Mouse (Mus musculus): ENCODE measurements around the gene Mark4. TPM values are rescaled to one million over a fixed set of nuclear protein-coding genes. Genes with fewer than 3 reads are reported as not detected.

Mark4 gene
- total and polyA plus RNA-seq, 2 experiments from 2014 or later, result 21.0 to 47.1 TPM

DNA sequence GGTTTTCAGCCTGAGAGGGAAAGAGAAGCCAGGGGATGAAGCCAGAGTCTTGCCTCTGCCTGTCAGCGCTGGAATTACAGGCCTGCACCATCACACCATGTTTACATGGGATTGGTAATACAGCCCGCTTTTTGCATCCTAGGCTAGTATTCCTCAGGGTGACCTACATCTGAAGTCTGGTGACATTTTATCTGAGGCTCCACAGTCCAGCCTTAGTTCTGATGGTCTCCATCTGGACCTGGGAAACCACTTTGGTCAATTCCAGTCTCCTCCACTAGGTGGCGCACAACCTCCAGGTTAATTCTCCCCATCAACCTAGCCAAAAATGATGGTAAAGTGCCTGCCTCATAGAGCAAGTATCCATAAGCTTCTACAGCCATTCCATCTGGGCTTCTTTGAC is 15.3 kb downstream of the Mark4 start:
- WGBS, result 45% methylated on average over 3 of the region's 3 CpGs
- H3K36me3 ChIP-seq (ENCODE audit: insufficient read depth), result peaks cover 71% of the 10 kb centered on the region

GRCm38 (mm10) chr7:19441448-19442091 is 17.1 kb downstream of the Mark4 start:
- H3K4me3 ChIP-seq (ENCODE audit: low read depth, low read length), result no peak overlapping the region
- no peak for DNase-seq
- H3K9ac ChIP-seq, result no peak overlapping the region
- no peak for ATAC-seq
- H3K27me3 ChIP-seq (ENCODE audit: insufficient read depth, low read length), result no peaks in the 10 kb centered on the region
- H3K9me3 ChIP-seq (ENCODE audit: low read length), result no peaks in the 10 kb centered on the region
- 83% methylated on average over 9 of the region's 9 CpGs for WGBS
- no peak overlapping the region for H3K27ac ChIP-seq (ENCODE audit: low read depth, low read length)
- no peaks in the 10 kb centered on the region for H3K4me1 ChIP-seq (ENCODE audit: insufficient read depth)
- no peak overlapping the region for H3K4me2 ChIP-seq (ENCODE audit: low read depth)
- peaks cover 71% of the 10 kb centered on the region for H3K36me3 ChIP-seq (ENCODE audit: insufficient read depth)
- TF ChIP-seq CTCF (IDR thresholded peaks at IDR 0.05; ENCODE audit: low read depth), result no peak

More for the DNA sequence above, 15.3 kb downstream of the Mark4 start:
- no peaks in the 10 kb centered on the region for H3K9me3 ChIP-seq (ENCODE audit: low read length)
- no peak overlapping the region for H3K4me2 ChIP-seq (ENCODE audit: low read depth)
- H3K9ac ChIP-seq, result no peak overlapping the region
- no peak overlapping the region for H3K27ac ChIP-seq (ENCODE audit: low read depth, low read length)
- ATAC-seq, result peak; percentile 56
- peak; percentile 92 for TF ChIP-seq CTCF (IDR thresholded peaks at IDR 0.05; ENCODE audit: low read depth)
- H3K27me3 ChIP-seq (ENCODE audit: insufficient read depth, low read length), result no peaks in the 10 kb centered on the region
- DNase-seq, result peak; percentile 88
- no peak overlapping the region for H3K4me3 ChIP-seq (ENCODE audit: low read depth, low read length)
- no peaks in the 10 kb centered on the region for H3K4me1 ChIP-seq (ENCODE audit: insufficient read depth)

DNA sequence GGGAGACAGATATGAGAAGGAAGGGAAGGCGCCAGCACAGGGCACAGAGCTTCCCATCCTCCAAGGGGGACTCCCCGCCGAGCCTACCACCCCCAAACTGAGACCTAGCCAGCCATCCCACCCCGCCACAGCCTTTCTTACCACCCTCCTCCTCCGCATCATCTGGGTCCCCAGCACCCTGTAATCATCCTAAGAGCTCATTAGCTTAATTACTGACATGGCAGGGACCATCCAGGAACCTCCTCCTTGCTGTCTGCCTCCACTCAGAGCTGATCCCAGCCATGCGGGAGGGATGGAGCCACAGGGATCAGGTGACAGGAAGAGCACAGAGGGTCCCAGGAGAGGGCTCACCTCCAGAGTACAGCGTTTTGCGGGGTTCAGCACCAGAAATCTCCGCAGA is 21.6 kb downstream of the Mark4 start:
- H3K9me3 ChIP-seq (ENCODE audit: low read length), result no peaks in the 10 kb centered on the region
- ATAC-seq (0 out of 2 replicates have a peak, but pooled peaks have one; percentile 18), DNase-seq (no peak)
- H3K4me2 ChIP-seq (ENCODE audit: low read depth), result no peak overlapping the region
- no peaks in the 10 kb centered on the region for H3K4me1 ChIP-seq (ENCODE audit: insufficient read depth)
- H3K27ac ChIP-seq (ENCODE audit: low read depth, low read length), result no peak overlapping the region
- no peak overlapping the region for H3K9ac ChIP-seq
- WGBS, result 78% methylated on average over 9 of the region's 9 CpGs
- H3K27me3 ChIP-seq (ENCODE audit: insufficient read depth, low read length), result no peaks in the 10 kb centered on the region
- TF ChIP-seq CTCF (IDR thresholded peaks at IDR 0.05; ENCODE audit: low read depth), result no peak
- no peak overlapping the region for H3K4me3 ChIP-seq (ENCODE audit: low read depth, low read length)
- peaks cover 86% of the 10 kb centered on the region for H3K36me3 ChIP-seq (ENCODE audit: insufficient read depth)

DNA sequence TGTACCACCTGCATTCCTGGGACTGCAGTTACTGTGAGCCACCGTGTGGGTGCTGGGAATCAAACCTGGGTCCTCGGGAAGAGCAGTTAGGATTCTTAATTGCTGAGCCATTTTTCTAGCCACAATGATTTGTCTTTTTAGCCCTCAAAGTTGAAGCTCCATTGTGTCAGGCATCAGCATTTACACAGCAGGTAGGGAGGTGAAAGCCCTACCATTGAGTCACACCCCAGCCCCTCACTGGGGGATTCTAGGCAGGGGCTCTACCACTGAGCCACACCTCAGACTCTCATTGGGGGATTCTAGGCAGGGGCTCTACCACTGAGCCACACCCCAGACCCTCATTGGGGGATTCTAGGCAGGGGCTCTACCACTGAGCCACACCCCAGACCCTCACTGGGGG is 22.3 kb downstream of the Mark4 start:
- Histone ChIP-seq H3K4me3 (ENCODE audit: low read depth, low read length) (no peak overlapping the region), H3K9ac (no peak overlapping the region), H3K9me3 (ENCODE audit: low read length) (no peaks in the 10 kb centered on the region), H3K27me3 (ENCODE audit: insufficient read depth, low read length) (no peaks in the 10 kb centered on the region), H3K27ac (ENCODE audit: low read depth, low read length) (no peak overlapping the region), H3K36me3 (ENCODE audit: insufficient read depth) (peaks cover 86% of the 10 kb centered on the region), H3K4me2 (ENCODE audit: low read depth) (no peak overlapping the region), H3K4me1 (ENCODE audit: insufficient read depth) (no peaks in the 10 kb centered on the region)
- 95% methylated on average over 2 of the region's 2 CpGs for WGBS
- ATAC-seq, result no peak
- TF ChIP-seq CTCF (IDR thresholded peaks at IDR 0.05; ENCODE audit: low read depth), result no peak
- no peak for DNase-seq

DNA sequence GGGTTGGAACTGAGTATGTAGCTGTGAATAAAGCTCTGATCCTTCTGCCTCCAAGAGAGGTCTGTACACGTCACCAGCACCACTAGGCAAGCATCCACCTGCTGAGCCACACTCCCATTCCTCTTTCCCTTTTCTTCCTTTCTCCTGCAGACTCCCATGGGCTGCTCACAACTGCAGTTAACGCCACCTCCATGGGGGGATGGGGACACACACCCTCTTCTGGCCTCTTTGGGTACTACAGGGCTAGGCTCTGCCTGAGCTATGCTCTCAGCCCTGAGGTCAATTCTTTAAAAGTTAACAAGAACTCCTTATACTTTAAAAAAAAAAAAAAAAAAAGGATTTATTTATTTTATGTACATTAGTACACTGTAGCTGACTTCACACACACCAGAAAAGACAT is 26.1 kb downstream of the Mark4 start:
- Histone ChIP-seq H3K27ac (ENCODE audit: low read depth, low read length) (no peak overlapping the region), H3K27me3 (ENCODE audit: insufficient read depth, low read length) (no peaks in the 10 kb centered on the region), H3K4me2 (ENCODE audit: low read depth) (no peak overlapping the region), H3K9me3 (ENCODE audit: low read length) (no peaks in the 10 kb centered on the region), H3K4me1 (ENCODE audit: insufficient read depth) (no peaks in the 10 kb centered on the region), H3K4me3 (ENCODE audit: low read depth, low read length) (no peak overlapping the region), H3K9ac (no peak overlapping the region), H3K36me3 (ENCODE audit: insufficient read depth) (peaks cover 97% of the 10 kb centered on the region)
- DNase-seq (no peak), ATAC-seq (no peak)
- peak; percentile 45 for TF ChIP-seq CTCF (IDR thresholded peaks at IDR 0.05; ENCODE audit: low read depth)
- whole genome bisulfite sequencing, result 90% methylated on average over 2 of the region's 2 CpGs

- Histone ChIP-seq H3K27ac (ENCODE audit: low read depth, low read length) (no peak overlapping the region), H3K4me1 (ENCODE audit: insufficient read depth) (no peaks in the 10 kb centered on the region), H3K9me3 (ENCODE audit: low read length) (no peaks in the 10 kb centered on the region), H3K27me3 (ENCODE audit: insufficient read depth, low read length) (no peaks in the 10 kb centered on the region), H3K36me3 (ENCODE audit: insufficient read depth) (peaks cover 97% of the 10 kb centered on the region), H3K4me3 (ENCODE audit: low read depth, low read length) (no peak overlapping the region), H3K9ac (no peak overlapping the region), H3K4me2 (ENCODE audit: low read depth) (no peak overlapping the region)
- 87% methylated on average over 6 of the region's 6 CpGs for WGBS
- TF ChIP-seq CTCF (IDR thresholded peaks at IDR 0.05; ENCODE audit: low read depth), result no peak
- DNase-seq, result no peak
- ATAC-seq, result no peak
These were observed 28.2 kb downstream of the Mark4 start for GRCm38 (mm10) chr7:19430402-19430801.

DNA sequence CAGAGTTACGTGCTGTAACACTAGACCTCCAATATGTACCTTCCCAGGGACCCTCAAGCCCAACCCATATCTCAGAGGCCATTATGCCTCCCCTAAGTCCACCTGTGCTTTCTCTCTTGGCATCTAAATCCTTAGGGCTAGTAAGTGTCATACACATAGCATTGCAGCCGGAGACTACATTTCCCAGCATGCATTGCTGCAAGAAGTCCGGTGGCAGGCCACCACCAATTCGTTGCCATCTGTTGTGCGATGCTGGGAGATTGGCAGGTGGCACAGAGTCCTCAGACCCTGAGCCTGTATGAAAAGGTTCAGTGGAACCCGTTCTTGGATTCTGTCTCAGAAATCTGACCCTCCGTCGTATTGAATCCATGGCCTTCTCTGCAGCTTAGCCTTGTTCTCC is 28.9 kb downstream of the Mark4 start:
- no peak overlapping the region for H3K4me3 ChIP-seq (ENCODE audit: low read depth, low read length)
- TF ChIP-seq CTCF (IDR thresholded peaks at IDR 0.05; ENCODE audit: low read depth), result no peak
- WGBS, result 62% methylated on average over 8 of the region's 8 CpGs

More for the DNA sequence above, 28.9 kb downstream of the Mark4 start:
- DNase-seq, result no peak
- H3K27me3 ChIP-seq (ENCODE audit: insufficient read depth, low read length), result no peaks in the 10 kb centered on the region
- no peaks in the 10 kb centered on the region for H3K9me3 ChIP-seq (ENCODE audit: low read length)
- peaks cover 93% of the 10 kb centered on the region for H3K36me3 ChIP-seq (ENCODE audit: insufficient read depth)
- no peak overlapping the region for H3K27ac ChIP-seq (ENCODE audit: low read depth, low read length)
- no peaks in the 10 kb centered on the region for H3K4me1 ChIP-seq (ENCODE audit: insufficient read depth)
- no peak overlapping the region for H3K4me2 ChIP-seq (ENCODE audit: low read depth)
- ATAC-seq, result no peak
- no peak overlapping the region for H3K9ac ChIP-seq

All from forebrain, postnatal 0 days (tissue).